Mouse (Mus musculus) retina, adult 2 months (tissue): ENCODE data around the gene Slc9a2.

Experiments
- DNase-seq: peaks from one replicate; pipeline ENCODE4 v3.0.0-alpha.2; 2012; ENCODE audit warnings: low read depth, low spot score

Gene Slc9a2

DNA sequence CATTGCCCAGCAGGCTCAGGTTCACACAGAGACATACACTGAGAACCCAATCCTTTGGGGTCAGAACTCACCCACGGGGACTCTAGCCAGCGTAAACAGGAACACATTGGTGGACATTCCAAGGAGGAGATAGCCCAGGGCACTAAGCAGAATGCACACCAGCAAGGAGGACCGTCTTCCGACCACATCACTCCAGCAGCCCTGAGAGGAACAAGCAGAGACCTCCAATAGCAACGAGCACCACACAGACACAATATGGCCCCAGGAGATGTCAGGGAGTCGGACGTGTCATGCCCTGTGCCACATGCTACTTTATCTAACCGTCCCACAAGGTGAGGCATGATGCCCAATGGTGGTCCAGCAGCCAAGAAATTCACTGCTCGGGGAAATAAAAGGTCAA is 103.9 kb downstream of the Slc9a2 start:
- no peak for DNase-seq

DNA sequence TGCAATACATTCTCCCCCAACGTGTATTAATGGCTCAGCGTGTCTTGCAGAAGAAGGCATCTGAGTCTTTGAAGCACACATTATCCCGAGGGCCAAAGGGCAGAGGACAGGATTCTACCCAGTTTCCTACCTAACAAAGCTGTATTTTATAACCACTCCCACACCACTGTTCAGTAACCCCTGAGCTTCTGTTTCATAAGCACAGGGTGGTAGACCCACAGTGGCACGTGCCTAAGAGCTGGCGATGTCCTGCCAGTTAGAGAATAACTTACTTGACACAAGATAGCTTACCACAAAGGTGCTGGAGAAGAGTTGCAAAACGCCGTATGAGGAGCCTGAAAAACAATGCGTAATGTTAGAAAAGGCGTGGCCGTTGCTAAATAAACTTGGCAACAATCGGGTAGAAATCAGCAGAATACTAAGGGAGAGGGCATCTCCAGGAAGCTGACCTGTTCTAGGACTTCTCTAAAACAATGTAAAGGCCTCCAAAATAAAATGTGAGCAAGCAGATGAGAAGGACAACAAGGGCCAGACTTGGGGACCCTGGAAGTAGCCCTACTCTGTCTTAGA is 105.6 kb downstream of the Slc9a2 start:
- DNase-seq: no peak

DNA sequence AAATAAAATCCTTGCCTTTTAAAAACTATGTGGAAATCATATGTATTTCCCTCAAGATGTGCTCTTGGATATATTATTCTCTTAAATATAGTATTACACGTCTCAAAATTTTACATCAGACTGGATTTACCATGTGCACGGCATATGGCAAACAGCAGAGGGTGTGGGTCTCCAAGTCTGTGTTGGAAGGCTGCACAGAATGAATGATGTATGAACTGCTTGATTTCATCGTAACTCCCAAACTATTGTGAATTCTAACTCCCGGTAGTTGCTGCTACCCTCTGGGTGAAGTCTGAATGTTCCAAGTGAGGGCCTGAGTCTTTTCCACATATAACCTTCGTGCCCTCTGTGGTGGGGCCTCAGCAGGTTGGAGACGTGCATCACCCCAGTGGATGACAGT is 108.6 kb downstream of the Slc9a2 start:
- DNase-seq: no peak

DNA sequence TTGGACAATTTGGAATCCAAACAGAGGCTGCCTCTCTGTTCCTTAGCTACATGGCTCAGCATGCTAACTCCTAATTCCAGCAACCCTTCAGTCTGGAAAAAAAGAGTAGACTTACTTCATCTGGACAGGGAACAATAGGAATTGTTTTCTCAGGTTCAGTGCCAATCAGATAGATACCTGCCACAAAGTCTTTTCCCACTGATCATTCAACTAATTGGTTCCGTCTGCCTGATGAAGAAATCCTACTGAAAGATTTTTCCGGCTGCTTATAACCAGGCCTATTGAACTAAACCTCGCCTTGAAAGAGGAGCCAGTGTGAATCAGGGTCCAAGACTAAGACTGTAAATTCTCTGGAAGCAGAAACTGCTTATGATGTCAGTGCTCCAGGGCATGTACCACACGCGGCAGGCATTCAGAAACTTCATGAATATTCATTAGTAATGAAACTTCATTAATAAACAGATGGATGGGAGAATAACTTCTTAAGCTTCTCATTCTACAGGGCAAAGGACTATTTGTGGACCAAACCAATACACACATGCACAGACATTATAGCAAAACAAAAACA is 109.4 kb downstream of the Slc9a2 start:
- no peak for DNase-seq

DNA sequence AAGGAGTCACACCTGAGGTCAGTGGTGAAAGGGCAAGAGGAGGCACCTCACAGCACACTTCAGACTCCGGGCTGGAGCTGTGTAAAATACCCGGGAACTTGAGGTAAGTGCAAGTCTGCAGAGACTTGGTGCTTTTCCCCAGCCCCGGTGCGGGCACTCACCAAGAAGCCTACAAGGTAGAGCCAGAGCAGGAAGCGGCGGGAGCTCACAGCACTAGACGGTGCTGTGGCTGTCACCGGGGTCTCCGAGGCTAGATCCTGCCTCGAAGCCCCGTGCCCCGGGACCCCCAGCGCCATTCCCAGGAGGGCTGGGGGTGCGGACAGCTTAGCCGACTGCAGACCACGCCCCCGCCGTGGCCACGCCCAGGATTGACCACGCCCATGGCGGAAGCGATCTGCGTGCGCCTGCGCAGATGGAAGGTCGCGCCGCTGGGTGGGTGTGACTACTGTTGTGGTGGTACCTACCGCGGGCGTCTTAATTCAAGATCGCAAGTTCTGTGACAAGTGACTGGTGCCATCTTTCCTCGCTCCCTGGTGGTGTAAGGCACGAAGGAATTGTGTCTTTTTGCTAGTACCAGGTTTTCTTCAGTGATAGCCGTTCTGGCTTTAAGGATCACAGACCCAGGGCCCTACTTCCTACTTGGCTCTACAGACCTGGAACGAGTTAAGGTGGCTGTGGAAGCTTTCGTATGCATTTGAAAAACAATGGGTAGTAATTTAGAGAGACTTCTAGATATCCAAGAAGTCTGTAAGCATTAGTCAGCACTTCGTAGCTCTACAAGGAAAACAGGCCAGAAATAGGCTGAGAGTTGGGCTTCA is 110.2 kb downstream of the Slc9a2 start, which contains the start of gene Mfsd9:
Mfsd9 (minus strand) TSS at position 364 of the 818 bp plus-strand sequence.
- DNase-seq: peak; percentile 43

DNA sequence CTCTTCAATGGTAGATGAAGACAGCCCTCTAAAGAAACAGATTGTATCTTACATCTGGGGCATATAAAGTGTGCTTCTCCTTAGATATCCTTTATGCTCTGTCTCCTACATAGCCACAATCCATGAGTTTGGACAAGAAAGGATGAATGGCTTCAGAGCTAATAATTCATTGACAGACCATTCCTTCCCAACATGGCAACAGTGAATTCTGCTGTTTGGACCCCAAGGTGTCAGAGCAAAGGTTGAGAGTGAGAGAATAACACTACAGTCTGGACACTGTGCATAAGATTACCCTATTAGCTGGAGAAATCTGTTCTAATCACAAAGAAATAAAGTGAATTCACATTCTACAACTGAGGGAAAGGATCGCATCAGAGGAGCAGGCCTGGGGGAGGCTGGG is 115.1 kb downstream of the Slc9a2 start:
- no peak for DNase-seq

DNA sequence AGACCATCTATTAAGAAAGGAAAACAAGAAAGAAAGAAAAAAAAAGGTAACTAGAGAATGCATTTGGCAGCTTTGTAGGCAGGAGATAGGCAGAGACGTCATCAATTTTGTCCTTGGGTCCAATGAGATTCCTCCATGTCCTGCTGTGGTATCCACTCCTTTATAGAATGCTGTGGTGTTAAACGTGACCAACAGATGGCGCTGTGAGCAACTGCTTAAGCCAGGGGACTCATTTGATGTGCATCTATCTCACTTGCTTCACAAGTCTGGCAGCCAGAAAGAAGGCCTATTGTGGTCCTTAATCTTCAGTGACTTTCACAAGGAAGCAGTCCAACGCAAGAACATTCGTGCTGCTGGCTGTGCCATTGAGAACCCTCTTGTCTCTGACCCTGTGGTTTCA is 117.0 kb downstream of the Slc9a2 start:
- DNase-seq: no peak

DNA sequence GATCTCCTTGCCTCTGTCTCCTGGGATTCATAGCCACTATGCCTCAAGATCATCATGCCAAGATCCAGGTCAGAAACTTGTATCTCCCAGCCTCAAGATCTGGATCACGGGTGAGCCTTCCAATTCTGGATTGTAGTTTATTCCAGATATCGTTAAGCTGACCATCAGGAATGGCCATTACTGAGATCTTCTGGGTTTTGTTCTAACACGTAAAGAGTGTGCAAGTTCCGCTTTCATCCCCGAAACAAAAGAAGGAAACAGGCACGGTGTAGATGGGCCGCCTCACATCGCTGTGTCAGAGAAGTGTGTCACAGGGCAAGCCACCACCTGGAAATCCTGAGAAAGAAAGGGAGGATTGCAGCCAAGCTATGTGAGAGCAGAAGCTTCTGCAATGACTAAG is 118.7 kb downstream of the Slc9a2 start:
- no peak for DNase-seq

DNA sequence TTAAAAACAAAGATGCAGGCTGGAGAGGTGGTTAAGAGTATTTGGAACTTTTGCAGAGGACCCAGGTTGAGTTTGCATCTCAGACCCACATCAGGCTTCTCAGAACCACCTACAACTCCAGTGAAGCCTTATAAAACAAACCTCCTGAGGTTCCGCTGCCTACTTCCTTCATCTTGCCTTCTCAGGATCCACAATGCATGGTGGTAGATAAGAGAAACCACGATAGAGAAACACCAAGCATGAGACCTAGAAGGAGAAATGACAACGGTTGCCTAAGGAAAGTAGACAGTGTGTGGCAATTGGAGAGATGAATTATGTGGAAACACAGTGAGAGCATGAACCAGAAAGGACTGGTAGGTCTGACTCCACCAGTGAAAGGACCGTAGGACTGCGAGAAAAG is 120.5 kb downstream of the Slc9a2 start:
- no peak for DNase-seq

DNA sequence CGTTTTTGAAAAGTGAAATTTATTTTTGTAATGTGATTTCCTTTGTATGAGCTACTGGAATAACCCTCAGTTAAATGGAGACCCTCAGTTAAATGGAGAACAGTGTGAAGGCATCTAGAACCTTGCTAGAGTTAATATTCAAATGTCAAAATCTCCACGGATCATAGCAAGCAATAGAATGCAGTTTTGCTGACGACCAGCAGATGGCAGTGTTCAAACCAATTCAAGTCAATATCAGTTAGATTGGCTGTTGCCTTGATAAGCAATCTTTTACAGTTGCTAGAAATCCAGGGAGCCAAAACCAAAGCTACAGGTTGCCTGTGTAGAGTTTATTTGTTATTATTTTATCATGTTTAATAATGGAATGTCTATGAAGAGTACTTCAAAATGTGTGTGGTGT is 122.4 kb downstream of the Slc9a2 start:
- no peak for DNase-seq

DNA sequence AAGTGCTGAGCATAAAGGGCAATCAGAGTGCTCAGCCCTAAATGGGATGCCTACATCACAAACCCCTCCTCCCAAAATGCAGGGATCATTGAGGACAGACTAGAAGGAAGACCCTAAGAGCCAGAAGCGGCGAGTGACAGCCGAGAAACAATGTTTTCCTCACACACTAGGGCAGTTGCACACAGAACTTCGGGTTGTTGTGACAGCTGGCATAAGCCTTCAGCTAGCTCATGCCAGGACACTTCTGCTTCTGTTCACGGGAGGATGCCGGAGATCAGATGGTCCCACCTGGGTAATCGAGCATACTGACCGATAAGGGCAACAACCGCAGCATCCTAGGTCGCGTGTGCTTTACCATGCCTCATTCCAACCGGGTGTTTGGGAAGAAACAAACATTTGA is 123.7 kb downstream of the Slc9a2 start:
- no peak for DNase-seq

DNA sequence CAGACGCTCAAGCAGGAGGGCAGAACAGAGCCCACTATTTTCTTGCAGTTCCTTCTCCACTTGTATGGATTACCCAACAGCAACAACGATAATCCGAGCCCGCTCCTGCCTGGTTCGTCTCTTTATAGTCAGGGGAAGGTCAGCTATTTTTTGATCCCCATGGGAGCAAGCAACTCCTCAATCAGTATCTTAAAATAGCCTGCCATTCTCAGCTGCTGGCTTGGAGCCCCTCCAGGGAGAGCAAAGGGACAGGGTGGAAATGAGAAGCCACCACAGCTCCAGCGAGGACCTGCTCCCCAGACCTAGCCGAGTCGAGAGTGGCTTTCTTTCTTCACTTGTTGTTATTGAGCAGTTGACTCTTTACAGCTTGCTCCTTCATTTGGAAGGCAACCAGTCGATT is 125.0 kb downstream of the Slc9a2 start, which contains the start of gene Tmem182:
Tmem182 (plus strand) TSS at position 251 of the 400 bp plus-strand sequence.
- no peak for DNase-seq

DNA sequence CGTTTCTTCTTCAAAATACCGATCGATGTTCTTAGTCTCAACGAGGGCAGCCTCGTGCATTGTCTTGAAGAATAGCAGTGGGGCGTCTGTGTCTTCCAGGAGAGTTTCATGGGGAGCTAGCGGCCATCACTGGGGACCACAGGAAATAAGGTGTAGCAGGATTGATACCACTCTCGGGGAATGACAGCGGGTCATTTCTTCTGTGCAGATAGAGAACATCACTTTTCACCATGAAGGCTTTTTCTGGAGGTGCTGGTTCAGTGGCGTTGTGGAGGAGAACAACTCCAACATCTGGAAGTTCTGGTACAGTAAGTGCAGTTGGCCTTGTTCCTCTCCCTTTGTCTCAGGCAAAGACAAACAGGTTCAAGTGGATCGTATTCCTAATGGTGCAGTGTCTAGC is 125.5 kb downstream of the Slc9a2 start:
- DNase-seq: no peak

DNA sequence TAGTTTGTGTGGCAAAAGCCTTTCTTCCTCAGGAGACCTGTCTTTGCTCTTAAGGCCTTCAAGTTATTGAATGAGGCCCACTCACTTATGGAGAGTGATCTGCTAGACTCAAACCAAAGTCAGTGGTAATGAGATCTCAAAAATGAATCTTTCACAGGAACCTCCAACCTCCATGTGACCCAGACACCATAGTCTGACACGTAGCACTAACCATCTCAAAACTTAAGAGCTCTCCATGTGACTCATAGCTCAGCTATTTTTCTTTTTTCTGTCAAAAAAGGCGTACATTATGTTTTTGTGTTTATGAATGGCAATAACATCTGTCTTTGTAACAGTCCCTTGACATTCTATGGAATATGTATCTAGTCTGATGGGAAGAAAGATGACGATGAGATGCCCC is 128.3 kb downstream of the Slc9a2 start:
- DNase-seq: no peak

DNA sequence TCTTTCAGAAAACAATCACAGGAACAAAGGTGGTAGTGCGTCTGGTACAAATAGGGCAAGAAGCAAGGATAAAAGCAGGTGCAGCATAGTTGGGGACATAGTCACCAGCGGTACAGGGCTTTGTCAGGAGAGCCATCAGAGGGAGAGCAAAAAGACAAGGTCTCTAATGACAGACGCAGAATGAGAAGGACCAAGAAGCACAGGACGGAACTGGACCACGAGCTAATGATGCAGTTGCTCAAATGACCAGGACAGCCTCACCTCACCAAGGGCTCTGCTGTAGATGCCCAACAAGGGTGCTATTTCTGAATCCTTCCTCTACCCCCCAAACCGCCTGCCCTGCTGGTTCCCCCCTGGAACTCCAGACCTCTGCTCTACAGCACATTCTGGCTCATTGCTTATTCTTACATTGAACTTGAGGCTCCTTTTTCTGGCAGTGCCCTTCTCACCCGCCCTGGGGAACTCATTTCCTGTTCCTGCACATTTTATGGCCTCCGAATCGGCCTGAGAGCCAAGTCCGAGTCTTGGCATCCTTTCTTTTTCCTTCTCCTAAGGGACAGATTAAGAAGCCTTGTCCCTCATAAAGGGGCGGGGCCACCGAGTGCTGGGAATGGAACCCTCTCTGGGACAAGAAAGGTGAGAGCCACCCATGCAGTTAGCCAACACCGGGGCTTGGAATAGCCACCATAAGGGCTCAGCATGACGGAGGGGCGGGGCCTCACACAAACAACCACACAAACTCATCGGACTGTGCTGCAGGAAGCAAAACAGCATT is 134.9 kb downstream of the Slc9a2 start:
- DNase-seq: no peak
